Mouse (Mus musculus) kidney, postnatal 14 days (tissue): ENCODE measurements around the gene Rtn4ip1.
"Not testable (repeated sequence)": the region's sequence is repeated elsewhere in the genome, so short reads cannot be mapped to it uniquely, and the experiment has no call there.

Experiments
- DNase-seq: peaks from one replicate; pipeline ENCODE4 v3.0.0; 2022; ENCODE audit warnings: mixed read lengths

The Rtn4ip1 gene

DNA sequence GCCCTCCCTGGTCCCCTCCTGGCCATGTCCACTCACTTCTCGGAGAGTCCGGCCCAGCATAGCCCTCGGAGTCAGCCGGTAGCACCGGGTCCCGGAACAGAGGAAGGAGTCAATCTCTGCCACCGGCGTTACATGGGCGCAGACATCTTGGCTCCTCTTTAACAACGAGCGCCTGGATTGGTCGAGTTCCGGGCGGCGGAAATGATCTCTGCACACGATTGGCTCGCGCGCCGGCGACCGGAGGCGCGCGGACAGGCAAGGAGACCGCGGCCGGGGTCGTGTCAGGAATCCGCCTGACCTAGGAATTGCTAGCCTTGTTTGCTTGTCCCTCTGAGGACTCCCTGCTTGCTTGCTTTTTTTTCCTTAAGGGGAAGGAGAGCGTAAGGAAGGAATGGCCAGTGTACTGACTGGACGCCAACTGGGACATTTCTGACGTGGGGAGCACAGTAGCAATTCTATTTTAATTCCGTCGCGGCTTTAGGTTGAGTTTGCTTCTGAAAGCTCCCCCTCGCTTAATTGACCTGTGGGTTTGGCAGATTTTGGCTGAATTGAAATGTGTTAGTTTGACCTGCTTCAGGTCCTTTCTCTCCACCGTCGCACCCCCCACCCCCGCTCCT is at the start of gene Rtn4ip1, which contains the start of gene Qrsl1:
Gene Rtn4ip1, plus strand, starts transcription at position 230 of the 617 bp plus-strand sequence.
Gene Qrsl1, minus strand, starts transcription at position 168 of the 617 bp plus-strand sequence.
- peak; percentile 96 for DNase-seq

DNA sequence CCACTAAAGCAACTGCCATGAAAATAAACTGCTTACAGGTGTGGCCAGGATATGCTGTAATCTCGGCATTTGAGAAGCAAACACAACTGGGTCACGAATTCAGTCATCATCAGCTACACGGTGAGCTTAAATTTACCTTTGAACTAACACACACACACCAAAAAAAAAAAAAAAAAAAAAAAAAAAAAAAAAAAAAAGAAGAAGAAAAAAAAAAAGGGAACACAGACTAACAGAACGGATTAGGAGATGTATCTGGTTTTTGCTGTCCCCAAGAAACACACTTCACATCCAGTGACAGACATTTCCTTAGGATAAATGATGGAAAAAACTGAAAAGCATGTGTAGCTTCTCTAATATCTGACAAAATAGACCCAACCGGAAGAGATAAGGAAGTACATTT is 49.7 kb upstream of the Rtn4ip1 start:
- no peak for DNase-seq

DNA sequence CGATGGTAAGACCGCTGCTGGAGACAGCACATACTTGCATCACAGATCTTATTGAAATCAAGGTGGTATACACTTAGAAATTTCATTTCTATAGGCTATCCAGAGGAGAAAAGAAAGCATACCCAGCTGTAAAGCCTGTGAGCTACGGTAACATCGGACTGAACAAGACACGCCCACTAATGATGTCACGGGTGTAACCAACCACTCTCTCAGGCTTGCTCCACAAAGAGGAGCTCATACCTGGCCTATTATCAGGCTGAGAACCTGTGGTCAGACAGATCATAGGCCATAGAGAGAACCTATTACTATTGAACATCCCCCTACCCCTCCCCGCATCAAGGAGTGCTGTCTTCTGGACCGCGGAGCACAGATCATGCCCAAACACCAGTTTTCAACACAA is 45.7 kb upstream of the Rtn4ip1 start:
- no peak for DNase-seq

DNA sequence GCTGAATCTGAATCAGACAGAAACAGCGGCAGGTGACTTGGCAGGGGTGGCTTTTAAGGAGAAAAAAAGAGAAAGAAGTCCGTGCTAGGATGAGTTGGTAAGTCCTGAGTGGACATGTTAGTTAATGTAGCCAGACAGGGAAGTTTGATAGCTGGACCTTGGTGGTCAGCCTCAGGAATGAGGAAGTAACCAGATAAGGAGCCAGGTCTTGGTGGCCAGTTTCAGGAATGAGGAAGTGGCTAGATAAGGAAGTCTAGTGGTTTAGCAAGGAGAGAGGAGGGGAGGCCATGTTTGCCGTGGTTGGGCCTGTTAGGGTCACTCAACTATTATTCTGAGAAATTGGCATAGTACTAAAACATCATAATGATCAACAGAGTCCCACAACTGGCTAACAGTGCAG is 45.3 kb upstream of the Rtn4ip1 start:
- DNase-seq = no peak

DNA sequence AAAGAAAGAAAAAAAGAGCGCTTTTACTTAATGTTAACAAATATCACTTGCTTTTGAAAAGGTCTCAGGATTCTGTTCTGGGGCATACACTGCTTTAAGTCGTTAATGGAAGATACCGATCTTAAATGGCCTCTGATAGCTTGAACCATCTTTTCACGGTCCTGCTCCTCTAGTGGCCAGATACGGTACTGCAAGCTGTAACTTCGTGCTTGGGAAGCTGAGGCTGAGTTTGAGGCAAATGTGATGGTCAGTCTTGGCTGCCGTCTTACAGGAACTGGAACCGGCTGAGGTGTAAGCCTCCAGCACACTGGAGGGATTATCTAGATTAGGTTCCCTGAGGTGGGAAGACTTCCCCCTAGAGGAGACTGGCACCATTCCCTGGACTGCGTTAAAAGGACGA is 30.9 kb upstream of the Rtn4ip1 start:
- DNase-seq = peak; percentile 26

DNA sequence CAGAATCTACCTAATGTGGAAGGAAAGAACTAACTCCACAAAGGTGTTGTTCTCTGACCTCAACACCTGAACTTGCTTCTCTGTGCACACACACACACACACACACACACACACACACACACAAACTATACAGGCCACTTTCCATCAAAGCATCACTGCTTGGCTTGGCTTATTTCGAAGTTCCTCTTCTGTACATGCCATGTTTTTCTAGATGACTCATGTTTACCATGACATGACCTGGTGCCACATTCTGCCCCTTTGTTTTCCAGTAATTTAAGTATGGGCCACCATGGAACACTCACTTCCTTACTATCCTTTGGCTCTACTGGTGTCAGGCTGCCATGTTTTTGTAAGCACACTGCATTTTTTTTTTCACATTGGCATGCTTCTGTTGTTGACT is 30.1 kb upstream of the Rtn4ip1 start:
- no peak for DNase-seq

DNA sequence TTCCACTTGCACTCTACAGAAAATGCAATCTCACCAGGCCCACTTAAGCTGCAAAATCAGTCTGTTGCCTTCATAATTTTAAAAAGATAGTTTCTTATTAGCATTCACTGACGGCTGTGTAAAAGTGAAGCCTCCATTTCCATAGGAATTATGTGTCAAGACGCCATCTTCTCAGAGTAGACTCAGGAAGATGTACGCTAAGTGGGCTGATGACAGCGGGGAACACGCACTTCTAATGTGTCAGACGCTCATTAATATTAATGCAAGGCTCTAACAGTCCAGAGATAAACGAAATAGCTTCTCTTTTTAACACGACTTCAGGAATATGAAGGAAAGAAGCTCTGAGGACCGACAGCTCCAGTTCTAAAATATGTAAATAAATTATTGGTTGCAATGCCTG is 13.9 kb upstream of the Rtn4ip1 start:
- DNase-seq = no peak

DNA sequence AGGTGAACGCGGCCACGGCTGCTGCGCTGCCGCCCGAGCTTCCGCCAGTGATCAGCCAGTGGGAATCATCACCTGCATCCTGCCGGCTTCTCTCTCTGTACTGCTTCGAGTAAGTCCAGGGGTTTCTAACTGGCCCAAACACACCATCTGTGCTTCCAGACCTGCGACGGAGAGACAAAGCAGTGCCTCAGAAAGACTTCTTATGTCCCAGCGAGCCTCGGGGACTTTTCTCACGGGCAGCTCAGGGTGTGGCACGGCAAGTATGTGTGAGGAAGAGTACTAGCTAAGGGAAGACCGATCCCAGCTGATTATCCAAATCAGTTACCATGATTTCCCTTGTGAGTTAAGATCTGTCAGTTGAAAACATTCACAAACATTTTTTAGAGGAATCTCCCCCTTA is 12.6 kb upstream of the Rtn4ip1 start:
- DNase-seq = no peak

DNA sequence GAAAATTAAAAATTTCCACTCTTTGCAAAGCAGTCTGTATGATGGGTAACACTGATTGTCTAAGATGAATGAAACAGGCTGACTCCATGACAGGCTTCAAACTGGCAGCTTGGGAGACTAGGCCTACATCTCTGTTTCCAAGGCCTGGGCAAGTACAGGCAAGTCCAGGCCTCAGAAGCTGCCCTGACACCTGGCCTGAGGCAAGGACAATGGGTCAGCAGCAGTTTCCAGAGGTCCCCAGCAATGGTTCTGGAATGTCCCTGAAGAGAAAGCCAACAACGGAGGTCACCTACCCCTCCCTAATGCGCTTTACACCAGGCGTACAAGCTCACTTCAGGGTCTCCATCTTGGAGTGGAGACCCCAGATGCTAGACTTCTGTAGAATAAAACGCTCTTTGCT is 8.6 kb upstream of the Rtn4ip1 start:
- no peak for DNase-seq

DNA sequence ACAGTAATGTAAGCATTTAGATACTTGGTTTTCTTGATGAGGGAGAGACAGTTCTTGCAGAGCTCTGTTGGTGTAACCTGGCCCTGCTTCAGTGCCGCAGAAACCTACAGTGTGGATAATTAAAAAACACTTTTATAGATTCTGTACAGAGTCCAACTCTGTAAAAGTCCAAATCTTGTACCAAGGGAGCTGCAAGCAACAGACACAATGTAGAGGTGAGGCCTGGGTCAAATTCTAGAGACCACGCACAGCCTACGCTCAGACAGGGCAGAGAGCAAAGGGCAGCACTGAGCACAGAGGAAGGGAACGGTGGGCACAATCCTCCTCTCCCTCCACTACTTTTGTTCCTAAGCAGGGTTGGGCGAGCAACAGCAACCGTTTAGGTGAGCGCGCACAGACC is 5.5 kb upstream of the Rtn4ip1 start:
- peak; percentile 32 for DNase-seq

DNA sequence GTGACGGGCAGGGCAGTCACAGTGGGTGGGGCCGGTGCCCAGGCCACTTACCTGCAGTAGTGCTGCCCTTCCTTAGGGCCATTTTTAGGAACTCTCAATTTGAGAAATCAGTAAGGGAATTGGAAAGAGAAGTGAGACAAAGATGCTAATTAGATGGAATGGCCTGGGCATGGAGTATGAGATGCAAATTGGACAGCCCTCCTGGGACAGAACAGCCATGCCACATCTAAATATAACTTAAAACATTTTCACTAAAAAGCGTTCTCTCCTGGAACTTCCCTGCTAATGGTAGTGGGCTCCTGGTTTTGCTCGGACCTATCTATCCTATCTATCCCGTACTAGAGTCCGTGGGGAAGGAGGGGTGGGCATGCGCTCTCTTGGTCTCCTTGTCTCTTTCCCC is 3.3 kb upstream of the Rtn4ip1 start:
- DNase-seq = no peak

DNA sequence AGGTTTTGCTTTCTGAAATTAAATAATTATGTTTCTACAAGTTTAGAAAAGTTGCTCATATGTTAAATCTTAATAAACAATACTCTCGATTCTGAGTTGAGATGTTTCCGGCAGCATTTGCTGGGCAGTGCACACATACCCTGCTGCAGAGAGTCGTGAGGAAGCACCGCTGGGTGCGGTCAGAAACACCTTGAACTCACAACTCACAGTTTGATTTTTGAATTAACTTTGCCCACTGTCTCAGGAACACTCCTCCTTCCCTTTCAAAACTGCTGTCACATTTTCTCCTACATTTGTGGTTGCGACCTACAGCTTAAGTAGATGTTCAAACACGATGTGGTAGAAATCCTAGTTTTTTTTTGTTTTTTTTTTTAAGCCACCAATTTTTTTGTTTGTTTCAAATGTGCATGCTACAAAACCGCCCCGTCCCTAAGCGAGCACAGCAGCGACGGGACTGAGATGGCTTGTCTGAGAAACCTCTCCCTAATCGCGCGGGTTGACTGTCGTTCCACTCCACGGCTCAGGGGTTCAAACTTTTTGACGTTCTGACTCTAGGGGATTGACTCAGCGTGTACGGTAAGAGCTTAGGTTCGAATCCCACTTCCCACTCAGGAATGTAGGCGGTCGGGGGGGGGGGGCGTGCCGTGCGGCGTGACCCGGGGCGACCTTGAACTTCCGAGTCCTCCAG is 580 bp upstream of the Rtn4ip1 start:
- no peak for DNase-seq

DNA sequence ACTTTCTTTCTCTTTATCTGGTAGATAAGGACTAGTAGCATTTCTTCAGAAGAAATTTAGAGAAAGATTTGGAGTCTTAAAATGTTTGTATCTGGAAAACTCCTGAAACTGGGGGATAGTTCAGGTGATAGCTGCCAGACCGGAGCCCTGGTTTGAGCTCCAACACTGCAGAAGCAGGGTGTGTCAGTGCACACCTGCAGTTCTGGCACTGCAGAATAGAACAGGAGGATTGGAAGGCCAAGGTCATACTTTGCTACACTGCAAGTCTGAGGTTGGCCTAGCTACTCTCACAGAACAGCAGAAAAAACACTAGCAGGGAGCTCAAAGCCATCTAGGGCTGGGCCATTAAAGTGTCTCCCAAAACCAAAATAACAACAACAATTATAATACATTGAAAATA is 3.0 kb downstream of the Rtn4ip1 start:
- DNase-seq = no peak

DNA sequence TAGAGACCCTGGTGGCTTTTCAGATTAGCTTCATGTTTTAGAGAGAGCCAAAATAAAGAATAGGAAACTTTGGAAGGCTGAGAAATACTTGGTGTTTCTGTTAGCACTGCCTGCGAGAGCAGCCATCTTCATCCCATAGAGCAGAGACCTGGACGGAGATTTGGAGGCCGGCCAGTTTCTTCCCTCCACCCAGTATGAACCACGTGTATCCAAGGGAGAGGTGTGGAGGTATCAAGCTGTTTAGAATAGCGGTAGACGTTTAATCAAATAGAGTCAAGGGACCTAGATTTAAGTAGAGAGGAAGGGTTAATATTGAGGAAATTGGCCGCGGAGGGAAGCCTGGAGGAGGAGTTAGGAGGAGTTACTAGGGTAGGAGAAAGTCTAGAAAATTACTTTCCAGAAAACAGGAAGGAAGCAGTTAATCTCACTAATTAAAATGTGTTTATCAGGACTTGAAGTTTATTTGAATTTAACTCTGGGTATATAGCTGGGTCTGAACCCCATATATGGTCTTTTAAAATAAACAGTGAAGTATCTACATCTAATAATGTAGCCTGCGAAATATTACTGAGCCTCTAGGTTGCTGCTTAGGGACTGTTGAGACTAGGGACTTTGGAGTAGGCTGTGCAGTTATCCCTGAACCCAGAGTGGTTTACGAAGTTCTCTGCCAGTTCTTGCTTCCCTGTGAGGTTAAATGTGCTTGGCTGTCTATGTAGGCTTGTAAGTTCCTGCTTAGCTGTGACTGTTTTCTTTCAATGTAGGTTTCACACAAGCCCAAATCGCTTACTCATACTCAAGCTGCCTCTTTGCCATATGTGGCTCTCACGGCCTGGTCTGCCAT is 8.6 kb downstream of the Rtn4ip1 start:
- no peak for DNase-seq

DNA sequence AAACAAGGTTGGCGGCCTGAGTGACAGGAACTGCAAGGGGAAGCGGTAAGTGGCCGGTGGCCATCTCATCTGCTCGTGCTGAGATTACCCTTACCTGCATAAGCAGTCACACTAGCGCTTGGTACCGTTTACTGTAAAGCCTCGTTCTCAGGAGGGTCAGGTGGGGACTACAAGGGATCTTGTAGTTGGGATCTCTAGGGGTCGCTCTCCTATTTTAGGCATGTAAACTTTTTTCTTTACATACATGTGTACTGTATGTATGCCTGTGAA is 9.2 kb downstream of the Rtn4ip1 start:
- no peak for DNase-seq

DNA sequence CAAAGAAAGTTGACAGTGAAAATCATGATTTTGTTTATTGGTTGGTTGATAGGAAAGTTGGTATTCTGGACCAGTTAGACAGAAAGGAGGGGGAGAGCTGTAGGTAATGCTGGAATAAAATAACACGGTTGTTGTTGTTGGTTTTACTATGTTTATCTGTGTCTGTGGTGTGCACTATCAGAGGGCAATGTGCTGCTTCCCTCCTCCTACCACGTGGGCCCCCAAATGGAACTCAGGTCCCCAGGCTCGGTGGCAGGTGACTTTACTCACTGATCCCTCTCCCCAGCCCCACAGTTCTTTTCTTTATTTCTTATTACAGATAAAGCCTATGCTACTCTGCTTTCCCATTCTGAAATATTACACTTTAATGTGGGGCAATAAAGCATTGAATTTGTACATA is 10.6 kb downstream of the Rtn4ip1 start:
- no peak for DNase-seq

DNA sequence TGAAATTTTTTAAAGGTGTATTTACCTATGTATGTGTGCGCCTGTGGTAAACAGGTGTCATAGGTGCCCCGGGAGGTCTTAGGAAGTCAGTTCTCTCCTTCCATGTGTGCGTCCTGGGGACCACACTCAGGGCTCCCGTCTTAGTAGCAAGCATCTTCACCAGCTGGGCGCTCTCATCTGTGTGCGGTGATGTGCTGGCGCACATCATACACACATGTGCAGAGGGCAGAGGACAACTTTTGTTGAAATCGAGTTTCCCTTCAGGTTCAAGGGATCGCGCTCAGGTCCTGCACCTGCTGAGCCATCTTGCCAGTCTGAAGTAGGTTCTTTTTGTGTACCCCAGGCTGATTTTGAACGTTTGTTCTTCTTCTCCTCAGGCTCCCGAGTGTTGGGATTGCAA is 14.6 kb downstream of the Rtn4ip1 start:
- no peak for DNase-seq

DNA sequence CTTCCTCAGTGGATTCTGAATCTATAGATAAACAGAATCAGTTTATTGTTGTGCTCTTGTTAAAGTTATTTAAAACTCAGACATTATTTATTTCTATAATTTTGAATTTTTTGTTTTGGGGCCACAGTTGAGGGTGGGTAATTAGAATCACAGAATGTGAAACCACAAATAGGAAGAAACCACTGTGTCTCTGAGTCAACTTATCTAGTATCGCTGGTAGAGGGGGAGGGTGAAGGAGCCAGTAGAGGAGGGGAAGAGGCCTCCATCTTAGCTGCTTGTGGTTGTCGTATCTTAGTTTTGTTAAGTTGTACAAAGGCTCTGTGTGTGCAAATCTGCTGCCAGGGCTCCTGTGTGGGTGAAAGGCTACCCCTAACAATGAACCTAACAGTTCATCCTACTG is 15.1 kb downstream of the Rtn4ip1 start:
- DNase-seq = no peak

DNA sequence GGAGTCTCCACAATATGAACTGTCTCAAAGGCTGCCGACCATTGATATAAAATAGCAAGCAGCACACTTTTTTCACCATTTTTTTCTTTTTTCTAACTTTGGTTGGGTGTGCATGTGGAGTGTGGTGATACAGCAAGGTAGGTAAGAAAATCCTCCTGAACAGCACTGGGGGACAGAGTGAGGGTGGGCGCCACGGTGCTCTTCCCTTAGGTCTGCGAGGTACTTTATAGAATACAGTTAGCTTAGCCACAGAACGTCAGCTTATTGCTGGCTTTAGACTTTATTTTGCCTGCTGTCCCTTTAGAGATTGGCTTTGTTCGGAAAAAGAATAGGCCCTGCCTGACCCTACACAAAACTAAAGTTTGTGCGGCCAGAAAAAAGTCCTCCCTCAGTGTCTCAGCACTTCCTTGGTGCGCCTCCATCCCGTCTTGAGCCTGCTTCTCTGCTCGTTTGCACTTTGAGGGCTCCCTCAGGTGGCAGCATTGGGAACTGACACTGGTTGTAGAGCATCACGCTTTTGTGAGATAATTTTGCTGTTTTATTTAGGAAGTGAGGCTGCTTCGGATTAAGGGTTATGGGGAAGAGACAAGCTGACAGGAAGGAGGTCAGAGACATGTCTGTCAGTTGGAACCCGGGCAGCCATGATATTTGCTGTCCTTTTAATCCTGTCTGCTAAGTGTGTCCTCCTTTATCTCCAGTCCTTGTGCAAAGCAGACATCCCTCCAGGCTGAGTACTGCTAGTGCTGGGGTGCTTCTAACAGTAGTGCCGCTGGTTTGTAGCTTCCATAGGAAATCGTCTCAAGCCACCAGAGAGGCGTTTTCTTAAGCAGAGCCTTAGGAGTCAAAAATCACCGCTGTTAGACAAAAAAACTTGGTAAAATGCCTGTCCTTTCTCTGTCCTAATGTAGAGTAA is 17.3 kb downstream of the Rtn4ip1 start:
- DNase-seq = peak; percentile 85

DNA sequence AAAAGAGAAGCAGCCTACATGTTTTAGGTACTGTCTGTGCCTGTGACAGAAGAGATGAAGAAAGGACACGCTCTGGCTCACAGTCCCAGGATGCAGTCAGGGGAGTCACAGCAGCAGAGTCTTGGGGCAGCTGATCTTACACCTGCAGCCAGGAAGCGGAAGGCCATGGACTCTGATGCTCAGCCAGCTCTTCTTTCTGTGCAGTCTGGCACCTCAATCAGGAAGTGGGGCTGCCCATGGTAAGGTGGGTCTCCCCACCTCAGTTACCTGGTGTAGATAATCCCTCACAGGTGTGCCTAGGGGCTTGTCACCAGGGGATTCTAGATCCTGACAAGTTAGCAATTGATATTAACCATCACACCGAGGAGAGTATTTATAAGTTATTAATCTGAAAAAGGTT is 21.5 kb downstream of the Rtn4ip1 start:
- no peak for DNase-seq

DNA sequence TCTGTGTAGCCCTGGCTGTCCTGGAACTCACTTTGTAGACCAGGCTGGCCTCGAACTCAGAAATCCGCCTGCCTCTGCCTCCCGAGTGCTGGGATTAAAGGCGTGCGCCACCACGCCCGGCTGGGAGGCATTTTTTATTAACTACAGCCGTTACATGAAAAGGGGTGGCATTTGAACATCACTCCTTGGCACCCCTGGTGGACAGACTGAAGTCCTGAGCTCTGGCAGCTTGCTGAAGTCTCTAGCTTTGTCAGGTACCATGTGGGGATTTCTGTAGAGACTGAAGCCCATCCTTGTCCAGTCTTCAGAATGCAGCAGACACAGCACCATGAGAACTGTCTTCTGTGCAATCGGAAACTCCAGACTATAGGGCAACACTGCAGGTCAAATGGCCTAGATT is 24.2 kb downstream of the Rtn4ip1 start:
- DNase-seq = not testable (repeated sequence)

DNA sequence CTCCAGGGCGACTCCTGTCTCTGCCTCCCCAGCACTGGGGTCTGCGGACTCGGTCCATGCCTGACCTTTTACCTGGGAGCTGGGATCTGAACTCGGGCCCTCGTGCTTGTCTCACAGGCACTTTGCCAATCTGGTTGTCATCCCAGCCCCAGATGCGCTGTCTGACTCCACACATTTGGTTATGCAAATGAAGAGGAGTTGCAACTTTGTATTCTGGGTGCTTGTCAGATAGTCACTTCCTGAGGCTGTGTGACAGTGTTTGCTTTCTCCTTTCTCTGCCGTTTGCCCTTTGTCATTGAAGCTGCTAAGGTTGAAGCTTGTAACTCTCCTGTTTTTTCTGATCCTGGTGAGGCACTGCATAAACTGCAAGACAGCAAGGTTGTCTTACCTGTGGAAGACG is 26.1 kb downstream of the Rtn4ip1 start:
- DNase-seq = no peak

DNA sequence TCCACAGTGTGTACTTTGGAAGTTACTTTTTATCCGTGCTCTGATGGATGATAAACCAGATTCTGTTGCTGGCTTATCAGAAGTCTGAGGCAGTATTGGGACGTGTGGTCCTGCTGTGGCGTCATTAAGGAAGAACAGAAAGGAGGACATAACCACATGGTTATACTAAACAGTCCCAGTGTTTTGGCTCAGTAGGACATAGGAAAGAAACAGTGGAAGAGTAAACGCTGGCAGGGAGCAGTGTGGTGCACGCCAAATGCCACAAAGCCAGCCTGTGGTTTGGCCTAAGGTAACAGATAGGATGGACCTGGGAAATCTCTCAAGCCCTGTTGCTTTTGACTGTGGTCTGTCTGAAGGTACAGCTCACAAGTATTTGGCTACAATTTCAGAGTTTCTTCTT is 27.0 kb downstream of the Rtn4ip1 start:
- no peak for DNase-seq
